Mouse (Mus musculus): ENCODE measurements around the gene Slc16a13.
A peak's percentile ranks its signal among the peaks of the same experiment; 100 is the strongest.

DNA sequence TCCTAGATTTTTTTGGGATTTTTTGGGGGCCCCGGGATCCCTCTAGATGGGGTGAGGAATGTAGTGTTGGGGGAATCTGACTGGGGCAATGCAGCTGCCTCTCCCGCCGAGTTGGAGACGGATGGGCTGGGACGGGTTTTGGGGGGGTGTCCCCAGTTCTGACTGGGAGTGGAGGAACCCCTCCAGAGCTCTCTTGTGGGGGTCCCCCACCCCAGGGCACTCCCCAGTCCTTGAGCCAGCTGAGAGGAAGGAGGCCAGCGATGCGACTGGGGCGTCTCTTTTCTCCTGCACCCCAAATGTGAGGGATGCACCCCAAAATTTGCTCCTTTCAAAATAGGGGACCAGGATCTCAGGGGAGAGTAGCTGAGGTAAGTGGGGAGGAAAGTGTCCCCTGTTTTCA lies 12.2 kb upstream of the Slc16a13 start:
- TF ChIP-seq POLR2A (IDR thresholded peaks at IDR 0.05; ENCODE audit: borderline replicate concordance, extremely low read depth, low read depth, low read length), result 0 out of 2 replicates have a peak, but pooled peaks have one; percentile 12
- no peak for TF ChIP-seq CTCF (IDR thresholded peaks at IDR 0.05; ENCODE audit: insufficient read depth, low read length)
